Mouse (Mus musculus) R1 (cell line): ENCODE data around the gene C1ra.
"Not testable (repeated sequence)": the region's sequence is repeated elsewhere in the genome, so short reads cannot be mapped to it uniquely, and the experiment has no call there.

Experiments used
- DNase-seq: peaks from one replicate; pipeline ENCODE4 v3.0.0-alpha.2; 2018; ENCODE audit warnings: low read depth, low spot score

The C1ra gene

GRCm38 (mm10) chr6:124544466-124544865 lies 32.3 kb downstream of the C1ra start:
- no peak for DNase-seq

DNA sequence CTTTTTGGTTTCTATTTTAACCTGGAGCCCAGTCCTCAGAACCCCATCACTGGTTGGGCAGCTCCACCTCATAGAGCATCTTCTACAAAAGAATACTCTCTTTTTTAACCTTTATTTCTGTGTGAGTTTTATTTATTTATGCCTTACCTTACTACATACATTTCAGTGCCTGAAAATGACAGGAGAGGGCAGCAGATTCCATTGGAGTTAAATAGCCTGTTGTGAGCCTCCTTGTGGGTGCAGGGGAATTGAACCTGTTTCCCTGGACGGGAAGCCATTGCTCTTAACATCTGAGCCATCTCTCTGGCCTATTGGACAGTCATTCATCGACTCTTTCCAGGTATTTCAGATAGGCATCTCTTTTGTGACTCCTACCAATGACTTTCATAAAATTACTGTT lies 33.2 kb downstream of the C1ra start:
- no peak for DNase-seq

DNA sequence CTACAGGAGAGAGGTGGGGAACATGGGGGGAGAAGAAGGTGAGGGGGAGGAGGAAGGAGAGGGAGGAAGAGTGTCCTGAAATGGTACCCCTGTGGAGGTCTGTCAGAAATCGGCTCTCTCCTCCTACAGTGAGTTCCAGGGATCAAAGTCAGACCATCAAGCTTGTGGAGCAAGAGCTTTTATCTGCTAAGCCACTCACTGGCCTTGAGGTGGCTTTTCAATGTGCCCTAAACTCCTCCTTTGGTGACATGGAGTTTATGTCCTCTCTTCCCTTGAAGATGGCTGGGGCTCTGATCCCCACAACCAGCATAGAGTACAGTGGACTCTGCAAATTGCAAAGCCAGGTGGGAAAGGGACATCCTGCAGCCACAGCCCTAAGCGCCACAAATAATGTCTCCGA lies 35.8 kb downstream of the C1ra start:
- not testable (repeated sequence) for DNase-seq

DNA sequence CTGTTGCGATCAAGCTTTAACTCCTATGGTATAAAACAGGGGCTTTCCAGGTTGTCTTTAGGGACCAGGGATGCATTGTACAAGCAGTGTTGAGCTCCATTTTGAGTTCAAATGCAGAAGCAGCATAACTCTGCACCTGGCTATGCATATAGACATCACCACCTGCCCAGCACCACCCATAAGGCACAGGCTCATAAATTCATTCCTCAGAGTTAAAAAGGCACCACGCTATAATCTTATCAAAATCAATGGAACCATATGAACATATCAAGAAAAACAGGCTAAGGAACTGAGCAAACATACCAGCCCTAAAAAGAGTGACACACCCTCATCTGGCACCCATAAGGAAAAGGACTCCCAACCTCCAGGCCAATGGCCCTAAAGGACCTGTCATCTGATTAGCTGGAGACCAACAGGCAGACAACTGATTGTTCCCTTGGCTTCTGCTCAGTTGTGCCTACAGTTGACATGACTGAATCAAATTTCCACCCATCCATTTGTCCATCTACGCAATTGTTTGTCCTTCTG lies 36.9 kb downstream of the C1ra start:
- DNase-seq = no peak

GRCm38 (mm10) chr6:124552766-124553165 lies 40.6 kb downstream of the C1ra start:
- DNase-seq = peak; percentile 85

GRCm38 (mm10) chr6:124555956-124556355 lies 43.8 kb downstream of the C1ra start:
- not testable (repeated sequence) for DNase-seq

DNA sequence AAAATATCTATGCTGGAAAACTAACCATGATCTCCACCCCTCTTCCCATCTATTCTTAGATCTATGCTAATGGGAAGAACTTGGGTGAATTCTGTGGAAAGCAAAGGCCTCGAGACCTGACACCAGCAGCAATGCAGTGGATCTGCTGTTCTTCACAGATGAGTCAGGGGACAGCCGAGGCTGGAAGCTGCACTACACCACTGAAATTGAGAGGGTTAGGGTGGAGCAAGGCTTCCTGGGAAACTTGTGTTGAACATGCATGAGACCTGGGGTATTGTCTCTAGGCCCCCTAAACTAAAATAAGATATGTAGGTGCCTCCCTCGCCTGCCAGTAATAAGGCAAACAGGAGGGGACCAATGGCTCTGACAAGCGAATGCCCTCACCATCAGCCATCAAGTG lies 49.0 kb downstream of the C1ra start:
- DNase-seq = not testable (repeated sequence)

GRCm38 (mm10) chr6:124561611-124562010 lies 49.4 kb downstream of the C1ra start:
- DNase-seq = not testable (repeated sequence)

GRCm38 (mm10) chr6:124570026-124570425 lies 57.8 kb downstream of the C1ra start, which contains the start of gene C1rb:
Gene C1rb (plus strand): TSS chr6:124570294.
- DNase-seq = peak; percentile 68
